Mouse (Mus musculus) midbrain, embryonic 10.5 days (tissue): ENCODE measurements at regions not wholly inside any gene's neighbourhood (a gene's known extent, or its start where the extent isn't known, plus 50 kb on each side); places are given as distances from the start of the nearest gene placed in this dataset.

ENCODE experiments used
- DNase-seq: peaks from one replicate; pipeline ENCODE4 v3.0.0-alpha.2; 2017; ENCODE audit warnings: low spot score
- H3K27ac ChIP-seq: fragments of 300-500 bp; sonication (generic); replicated peaks from 2 replicates; pipeline ENCODE4 v1.5.1; 2016; ENCODE audit warnings: mild to moderate bottlenecking
- H3K27me3 ChIP-seq: fragments of 300-500 bp; sonication (generic); 2 replicates; pipeline ENCODE4 v1.6.1; 2016; ENCODE audit warnings: low read depth, mild to moderate bottlenecking; ENCODE audit not compliant: poor library complexity, severe bottlenecking
- H3K36me3 ChIP-seq: fragments of 300-500 bp; sonication (generic); 2 replicates; pipeline ENCODE4 v1.6.1; 2016; ENCODE audit warnings: mild to moderate bottlenecking, moderate library complexity
- H3K4me1 ChIP-seq: fragments of 300-500 bp; sonication (generic); 2 replicates; pipeline ENCODE4 v1.6.1; 2016
- H3K4me3 ChIP-seq: fragments of 300-500 bp; sonication (generic); 2 replicates; pipeline ENCODE4 v1.5.1; 2016; ENCODE audit warnings: mild to moderate bottlenecking, moderate library complexity
- H3K9me3 ChIP-seq: fragments of 300-500 bp; sonication (generic); replicated peaks from 2 replicates; pipeline ENCODE4 v1.6.1; 2016; ENCODE audit warnings: mild to moderate bottlenecking
- WGBS: fragments of 180-500 bp; shearing (Covaris S2); methylation state at CpG from one replicate; pipeline ENCODE4 v1.1.7; 2016; 5-methylcytosine and 5-hydroxymethylcytosine counted together

GRCm38 (mm10) chr4:82120796-82121195 is 584.8 kb downstream of the Nfib start:
- Histone ChIP-seq H3K9me3 (no peaks in the 10 kb centered on the region), H3K4me1 (no peaks in the 10 kb centered on the region), H3K36me3 (no peaks in the 10 kb centered on the region), H3K4me3 (no peak overlapping the region), H3K27ac (no peak overlapping the region), H3K27me3 (no peaks in the 10 kb centered on the region)
- DNase-seq = no peak
- 84% methylated on average over 4 of the region's 4 CpGs for WGBS

GRCm38 (mm10) chr4:82120326-82120725 is 585.2 kb downstream of the Nfib start:
- WGBS = 57% methylated on average over 1 of the region's 1 CpGs
- DNase-seq = no peak
- no peak overlapping the region for H3K4me3 ChIP-seq
- no peaks in the 10 kb centered on the region for H3K36me3 ChIP-seq
- no peaks in the 10 kb centered on the region for H3K27me3 ChIP-seq
- no peak overlapping the region for H3K27ac ChIP-seq
- H3K4me1 ChIP-seq = no peaks in the 10 kb centered on the region
- no peaks in the 10 kb centered on the region for H3K9me3 ChIP-seq

- WGBS = 88% methylated on average over 1 of the region's 1 CpGs
- no peak overlapping the region for H3K4me3 ChIP-seq
These were observed 603.7 kb downstream of the Nfib start for GRCm38 (mm10) chr4:82101837-82102236.

GRCm38 (mm10) chr4:82099970-82100368 is 605.6 kb downstream of the Nfib start:
- WGBS = 69% methylated on average over 6 of the region's 6 CpGs
- H3K36me3 ChIP-seq = no peaks in the 10 kb centered on the region
- peaks cover 5% of the 10 kb centered on the region; the same call in 1 of the 2 replicates for H3K4me1 ChIP-seq
- H3K27me3 ChIP-seq = no peaks in the 10 kb centered on the region
- H3K4me3 ChIP-seq = no peak overlapping the region
- H3K27ac ChIP-seq = no peak overlapping the region; the same call in 1 of the 2 replicates
- no peak for DNase-seq
- no peaks in the 10 kb centered on the region for H3K9me3 ChIP-seq

More at GRCm38 (mm10) chr4:82101837-82102236, 603.7 kb downstream of the Nfib start:
- H3K36me3 ChIP-seq = no peaks in the 10 kb centered on the region
- no peak overlapping the region for H3K27ac ChIP-seq
- DNase-seq = no peak
- H3K4me1 ChIP-seq = peaks cover 5% of the 10 kb centered on the region; the same call in 1 of the 2 replicates
- no peaks in the 10 kb centered on the region for H3K9me3 ChIP-seq
- H3K27me3 ChIP-seq = no peaks in the 10 kb centered on the region

- H3K36me3 ChIP-seq = no peaks in the 10 kb centered on the region
- WGBS = 90% methylated on average over 13 of the region's 13 CpGs
- no peak for DNase-seq
These were observed 606.3 kb downstream of the Nfib start for GRCm38 (mm10) chr4:82098986-82099969.

GRCm38 (mm10) chr4:82092296-82093230 is 613.0 kb downstream of the Nfib start:
- H3K27me3 ChIP-seq = no peaks in the 10 kb centered on the region
- H3K36me3 ChIP-seq = no peaks in the 10 kb centered on the region
- H3K27ac ChIP-seq = no peak overlapping the region
- peaks cover 6% of the 10 kb centered on the region for H3K4me1 ChIP-seq
- 83% methylated on average over 5 of the region's 5 CpGs for WGBS
- no peak for DNase-seq
- no peaks in the 10 kb centered on the region for H3K9me3 ChIP-seq
- no peak overlapping the region for H3K4me3 ChIP-seq

More at GRCm38 (mm10) chr4:82098986-82099969, 606.3 kb downstream of the Nfib start:
- no peaks in the 10 kb centered on the region for H3K27me3 ChIP-seq
- H3K4me1 ChIP-seq = peaks cover 5% of the 10 kb centered on the region; the same call in 1 of the 2 replicates
- H3K4me3 ChIP-seq = no peak overlapping the region
- H3K9me3 ChIP-seq = no peaks in the 10 kb centered on the region
- no peak overlapping the region for H3K27ac ChIP-seq

GRCm38 (mm10) chr4:82089657-82090056 is 615.9 kb downstream of the Nfib start:
- no peaks in the 10 kb centered on the region for H3K27me3 ChIP-seq
- H3K4me1 ChIP-seq = peaks cover 6% of the 10 kb centered on the region
- H3K27ac ChIP-seq = no peak overlapping the region
- no peak for DNase-seq
- no peak overlapping the region for H3K4me3 ChIP-seq
- no peaks in the 10 kb centered on the region for H3K36me3 ChIP-seq
- no peaks in the 10 kb centered on the region for H3K9me3 ChIP-seq
- WGBS = 92% methylated on average over 5 of the region's 5 CpGs

- Histone ChIP-seq H3K4me1 (no peaks in the 10 kb centered on the region), H3K27ac (no peak overlapping the region), H3K36me3 (no peaks in the 10 kb centered on the region), H3K9me3 (no peaks in the 10 kb centered on the region), H3K27me3 (no peaks in the 10 kb centered on the region), H3K4me3 (no peak overlapping the region)
- no peak for DNase-seq
- WGBS = 85% methylated on average over 2 of the region's 2 CpGs
These were observed 622.0 kb downstream of the Nfib start for GRCm38 (mm10) chr4:82083519-82083918.

- H3K27ac ChIP-seq = no peak overlapping the region
These were observed 625.4 kb upstream of the Mpdz start for GRCm38 (mm10) chr4:82068050-82068449.

GRCm38 (mm10) chr4:82065641-82066358 is 623.2 kb upstream of the Mpdz start:
- no peak for DNase-seq
- H3K4me1 ChIP-seq = no peaks in the 10 kb centered on the region
- H3K4me3 ChIP-seq = no peak overlapping the region
- no peaks in the 10 kb centered on the region for H3K27me3 ChIP-seq
- H3K9me3 ChIP-seq = no peaks in the 10 kb centered on the region
- no peak overlapping the region for H3K27ac ChIP-seq
- WGBS = 80% methylated on average over 14 of the region's 14 CpGs
- no peaks in the 10 kb centered on the region for H3K36me3 ChIP-seq

More at GRCm38 (mm10) chr4:82068050-82068449, 625.4 kb upstream of the Mpdz start:
- H3K36me3 ChIP-seq = no peaks in the 10 kb centered on the region
- WGBS = 81% methylated on average over 3 of the region's 3 CpGs
- no peaks in the 10 kb centered on the region for H3K27me3 ChIP-seq
- no peak overlapping the region for H3K4me3 ChIP-seq
- H3K4me1 ChIP-seq = no peaks in the 10 kb centered on the region
- DNase-seq = no peak
- H3K9me3 ChIP-seq = no peaks in the 10 kb centered on the region

GRCm38 (mm10) chr4:82062726-82063125 is 620.1 kb upstream of the Mpdz start:
- 88% methylated on average over 5 of the region's 5 CpGs for WGBS
- Histone ChIP-seq H3K27ac (no peak overlapping the region), H3K36me3 (no peaks in the 10 kb centered on the region), H3K9me3 (no peaks in the 10 kb centered on the region), H3K4me1 (no peaks in the 10 kb centered on the region), H3K27me3 (no peaks in the 10 kb centered on the region), H3K4me3 (no peak overlapping the region)
- no peak for DNase-seq

GRCm38 (mm10) chr4:82056671-82057070 is 614.1 kb upstream of the Mpdz start:
- H3K27me3 ChIP-seq = no peaks in the 10 kb centered on the region
- no peaks in the 10 kb centered on the region for H3K9me3 ChIP-seq
- no peaks in the 10 kb centered on the region for H3K4me1 ChIP-seq
- H3K4me3 ChIP-seq = no peak overlapping the region
- no peaks in the 10 kb centered on the region for H3K36me3 ChIP-seq
- 80% methylated on average over 1 of the region's 1 CpGs for WGBS
- DNase-seq = no peak
- no peak overlapping the region for H3K27ac ChIP-seq
